Mouse (Mus musculus) mouse trophoblast stem cell (cell line): ENCODE results near the gene Gosr2.

Experiments used
- in situ Hi-C, 2 experiments: fragments of 300-500 bp; cut with MseI, MboI; formaldehyde crosslinking; loops; 2 replicates in 1 of 2; 3 replicates in 1 of 2; pipeline ENCODE4 v1.15.1; 2025

Gosr2 gene

DNA sequence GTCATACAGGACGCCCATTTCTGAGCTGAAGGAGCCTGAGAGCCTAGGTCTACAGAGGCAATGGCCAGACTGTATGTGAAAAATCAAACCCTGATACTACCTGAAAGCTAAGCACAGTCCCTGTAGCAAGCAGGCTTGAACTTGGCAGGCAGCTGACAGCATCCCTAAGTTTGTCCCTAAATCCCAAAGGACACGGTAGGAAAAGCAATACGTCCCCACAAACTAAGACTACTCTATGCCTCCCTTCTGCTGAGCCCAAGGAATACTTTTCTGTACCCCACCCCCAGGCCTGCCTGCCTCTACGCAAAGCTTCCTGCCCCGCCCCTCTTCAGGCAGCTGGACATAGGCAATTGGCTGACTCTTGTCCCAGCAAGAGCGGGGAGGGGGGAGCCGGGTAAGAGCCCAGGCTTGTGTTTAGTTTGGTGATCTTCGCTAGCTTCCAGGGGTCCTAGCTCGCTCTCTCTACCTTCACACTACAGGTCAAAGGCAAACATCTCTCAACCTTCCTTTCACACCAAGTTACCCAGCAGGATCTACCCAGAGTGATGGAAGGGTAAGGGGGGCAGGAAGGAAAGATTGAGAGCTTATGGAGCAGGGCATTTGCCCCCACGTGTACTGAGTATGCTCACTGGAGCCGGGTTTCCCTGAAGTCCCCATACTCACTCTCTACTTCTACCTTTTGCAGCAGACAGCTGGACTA lies 49.6 kb downstream of the Gosr2 start:
- in situ Hi-C loops: loop anchor here (10.0 to 25.0 kb wide), 2 partner anchors 264 to 267 kb away; no protein-coding TSS in a partner anchor

GRCm38 (mm10) chr11:103646301-103646700 lies 51.4 kb downstream of the Gosr2 start:
- in situ Hi-C loops: loop anchor here (10.0 to 25.0 kb wide), 2 partner anchors 266 to 268 kb away; no protein-coding TSS in a partner anchor

DNA sequence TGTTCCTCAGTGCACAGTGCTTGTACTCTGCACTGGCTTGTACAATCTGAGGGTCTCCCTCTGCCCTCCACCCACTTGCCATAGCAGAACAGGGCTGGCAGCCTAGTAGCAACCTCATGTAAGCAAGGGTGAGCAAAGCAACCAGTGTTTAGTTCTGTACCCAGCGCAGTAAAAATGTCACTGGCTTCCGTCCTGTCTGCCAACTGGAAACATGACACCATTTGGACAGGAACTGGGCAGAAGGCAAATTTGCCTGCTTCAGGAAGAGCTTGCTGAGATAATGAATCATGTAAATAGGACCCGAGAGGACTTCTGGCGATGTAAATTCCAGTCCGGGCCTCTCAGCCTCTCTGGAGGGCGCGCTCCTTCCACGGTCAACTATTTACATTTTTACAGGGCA lies 52.0 kb downstream of the Gosr2 start:
- in situ Hi-C loops: loop anchor here (10.0 to 25.0 kb wide), 2 partner anchors 267 to 269 kb away; no protein-coding TSS in a partner anchor

DNA sequence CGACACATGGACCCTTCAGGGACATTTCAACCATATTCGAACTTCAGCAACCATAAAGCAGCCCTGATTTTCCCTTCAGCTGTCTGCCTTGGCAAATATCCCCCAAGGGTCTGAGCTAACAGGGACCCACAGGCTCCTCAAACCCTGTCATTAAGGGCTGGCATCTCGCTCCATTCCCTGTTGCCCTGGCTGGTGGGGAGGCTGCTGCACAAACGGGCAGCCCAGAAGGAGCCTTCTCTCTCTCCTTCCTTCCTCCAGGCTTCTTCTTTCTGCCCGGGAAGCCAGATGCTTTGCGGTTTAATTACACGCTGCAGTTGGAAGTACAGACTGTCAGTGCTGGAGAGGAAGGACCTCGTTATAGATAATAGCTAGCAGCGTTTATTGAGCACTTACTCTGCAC lies 54.5 kb downstream of the Gosr2 start:
- in situ Hi-C loops: loop anchor here (10.0 to 25.0 kb wide), 2 partner anchors 269 to 272 kb away; no protein-coding TSS in a partner anchor

- in situ Hi-C loops: loop anchor here (5.0 to 25.0 kb wide), 3 partner anchors 38 to 273 kb away; no protein-coding TSS in a partner anchor
Measured at GRCm38 (mm10) chr11:103639407-103639946, 58.2 kb downstream of the Gosr2 start.

DNA sequence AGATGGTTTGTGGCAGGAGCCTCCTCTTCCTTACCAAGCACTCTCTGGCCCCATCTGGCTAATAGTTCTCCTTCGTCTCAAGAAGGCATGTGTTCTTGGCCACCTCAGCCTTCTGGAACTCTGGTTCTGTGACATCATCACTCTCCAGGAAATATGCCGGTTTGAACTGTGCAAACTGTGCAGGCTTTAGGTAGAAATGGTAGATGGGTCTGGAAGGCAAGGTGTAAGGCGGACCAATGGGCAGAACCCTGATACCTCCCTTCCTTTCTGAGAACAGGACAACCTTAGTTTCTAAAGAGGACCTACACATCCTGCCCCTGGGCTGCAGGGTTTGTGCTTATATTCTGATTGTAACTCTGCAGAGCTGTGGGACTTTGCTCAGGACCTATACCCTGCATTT lies 58.9 kb downstream of the Gosr2 start, which contains the start of gene Lyzl6:
TSS of gene Lyzl6 (minus strand) at position 101 of the 400 bp plus-strand sequence.
- in situ Hi-C loops: loop anchor here (5.0 to 25.0 kb wide), 3 partner anchors 39 to 274 kb away; no protein-coding TSS in a partner anchor

DNA sequence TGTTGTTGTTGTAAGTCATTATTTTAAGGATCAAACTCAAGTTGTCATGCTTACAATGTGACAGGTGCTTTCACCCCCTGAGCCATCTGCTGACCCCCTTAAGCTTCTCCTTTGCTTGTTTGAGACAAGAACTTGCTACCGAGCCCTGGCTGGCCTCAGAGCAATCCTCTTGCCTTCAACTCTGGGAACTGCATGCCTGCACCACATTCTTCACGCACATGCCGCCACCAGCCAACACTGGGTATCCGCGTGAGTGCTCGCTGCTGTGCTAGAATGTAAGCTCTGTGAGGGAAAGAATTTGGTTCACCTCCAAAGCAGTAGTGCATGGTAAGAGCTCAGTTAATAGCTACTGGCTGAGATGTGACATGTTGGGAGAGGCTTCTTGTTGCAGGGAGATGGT lies 61.4 kb downstream of the Gosr2 start:
- in situ Hi-C loops: loop anchor here (5.0 to 25.0 kb wide), 3 partner anchors 41 to 276 kb away; no protein-coding TSS in a partner anchor

DNA sequence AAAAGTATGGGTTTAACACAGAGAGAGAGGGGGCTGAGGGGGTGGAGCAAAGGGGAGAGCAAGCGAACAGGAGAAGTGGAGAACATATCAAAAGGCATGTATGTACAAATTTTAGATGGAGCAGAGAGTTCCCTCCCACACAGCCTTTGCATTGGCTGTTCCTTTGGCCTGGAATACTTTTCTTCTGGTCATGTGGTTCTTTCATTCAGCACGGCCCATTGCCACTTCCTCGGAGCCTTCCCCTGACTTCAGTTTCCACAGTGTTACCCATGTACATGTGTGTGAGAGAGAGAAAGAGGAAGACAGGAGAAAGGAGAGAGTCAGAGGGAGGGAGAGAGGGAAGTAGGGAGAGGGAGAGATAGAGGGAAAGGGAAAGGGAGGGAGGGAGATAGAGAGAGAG lies 62.2 kb downstream of the Gosr2 start:
- in situ Hi-C loops: loop anchor here (5.0 to 25.0 kb wide), 3 partner anchors 42 to 277 kb away; no protein-coding TSS in a partner anchor

- in situ Hi-C loops: loop anchor here (5.0 to 25.0 kb wide), 3 partner anchors 42 to 277 kb away; no protein-coding TSS in a partner anchor
Measured at GRCm38 (mm10) chr11:103634806-103635205, 62.9 kb downstream of the Gosr2 start.

- in situ Hi-C loops: loop anchor here in 1 of 2 experiments (25.0 kb wide), 1 partner anchor 285 kb away; no protein-coding TSS in a partner anchor
Measured at GRCm38 (mm10) chr11:103627453-103627852, 70.2 kb downstream of the Gosr2 start.
